Mouse (Mus musculus) G1E (cell line): Measurements from ENCODE around the gene Atp10a. TPM values are rescaled to one million over a fixed set of nuclear protein-coding genes. Genes with fewer than 3 reads are reported as not detected.

ENCODE experiments used
- ATAC-seq: 2 replicates; pipeline ENCODE4 v1.8.0; 2016; ENCODE audit warnings: mild to moderate bottlenecking; ENCODE audit not compliant: insufficient number of reproducible peaks, poor library complexity, low FRiP score, severe bottlenecking; ENCODE audit errors: extremely low read depth
- DNase-seq: peaks from one replicate; pipeline ENCODE4 v3.0.0; 2012; ENCODE audit warnings: low spot score
- H3K27me3 ChIP-seq: 2 replicates; pipeline ENCODE4 v1.6.1; 2012; ENCODE audit warnings: mild to moderate bottlenecking, low read length, inconsistent platforms; ENCODE audit not compliant: insufficient read depth
- H3K36me3 ChIP-seq: replicated peaks from 2 replicates; pipeline ENCODE3; 2012; ENCODE audit warnings: mild to moderate bottlenecking, inconsistent platforms
- H3K4me1 ChIP-seq: 2 replicates; pipeline ENCODE4 v1.6.1; 2012; ENCODE audit warnings: low read depth, low read length, inconsistent platforms, mixed read lengths; ENCODE audit not compliant: insufficient read depth
- H3K4me3 ChIP-seq: 2 replicates; pipeline ENCODE4 v1.5.1; 2012; ENCODE audit warnings: low read depth, mild to moderate bottlenecking, inconsistent platforms, low read length, moderate library complexity, mixed read lengths
- H3K9me3 ChIP-seq: replicated peaks from 2 replicates; pipeline ENCODE4 v1.6.1; 2012; ENCODE audit warnings: inconsistent platforms
- CTCF ChIP-seq: IDR thresholded peaks from 2 replicates; pipeline ENCODE4 v1.5.1; 2012; ENCODE audit warnings: low read depth, low read length, inconsistent platforms, mixed read lengths
- GATA1 ChIP-seq: IDR thresholded peaks from 2 replicates; pipeline ENCODE4 v1.6.1; 2012; ENCODE audit warnings: borderline replicate concordance, low read length, inconsistent platforms, mixed read lengths
- GATA2 ChIP-seq: IDR thresholded peaks from 2 replicates; pipeline ENCODE4 v1.6.1; 2012; ENCODE audit warnings: low read depth, low read length, inconsistent platforms, borderline replicate concordance
- POLR2AphosphoS5 ChIP-seq: IDR thresholded peaks from 2 replicates; pipeline ENCODE4 v1.6.1; 2012; ENCODE audit warnings: low read depth, low read length, inconsistent platforms; ENCODE audit not compliant: insufficient replicate concordance
- TAL1 ChIP-seq: conservative IDR thresholded peaks from 2 replicates; pipeline ENCODE4 v1.6.1; 2012; ENCODE audit warnings: low read depth, low read length, inconsistent platforms, mixed read lengths
- polyA plus RNA-seq: library from polyadenylated mRNA; stranded (reverse); fragments of >175 nt; gene quantifications from 2 replicates; pipeline ENCODE4 v1.2.3, GENCODE M21; 2012
- total RNA-seq, 2 experiments: library from RNA; stranded (forward) in 1 of 2; stranded (reverse) in 1 of 2; fragments of 200-1000 nt in 1 of 2; fragments of >200 nt in 1 of 2; fragmentation: Nextera tagmentation in 1 of 2; gene quantifications; 2 replicates each; pipeline ENCODE4 v1.2.3; 2014 to 2017

Gene Atp10a
- total and polyA plus RNA-seq, 3 experiments, result not detected

- peaks cover 19% of the 10 kb centered on the region for H3K9me3 ChIP-seq
- no peaks in the 10 kb centered on the region for H3K36me3 ChIP-seq
- TF ChIP-seq CTCF (no peak), GATA2 (no peak), GATA1 (no peak), TAL1 (no peak), POLR2AphosphoS5 (no peak)
- ATAC-seq, result no peak
- DNase-seq, result no peak
- H3K4me1 ChIP-seq, result no peaks in the 10 kb centered on the region
- no peaks in the 10 kb centered on the region for H3K27me3 ChIP-seq
- H3K4me3 ChIP-seq, result no peak overlapping the region
Observed at GRCm38 (mm10) chr7:58685967-58686366, 30.0 kb downstream of the Atp10a start.

GRCm38 (mm10) chr7:58686573-58686972, 30.6 kb downstream of the Atp10a start:
- Histone ChIP-seq H3K9me3 (peaks cover 22% of the 10 kb centered on the region), H3K36me3 (no peaks in the 10 kb centered on the region), H3K4me1 (no peaks in the 10 kb centered on the region), H3K27me3 (no peaks in the 10 kb centered on the region), H3K4me3 (no peak overlapping the region)
- no peak for DNase-seq
- TF ChIP-seq GATA1, result no peak
- no peak for TF ChIP-seq TAL1
- TF ChIP-seq POLR2AphosphoS5, result no peak
- no peak for TF ChIP-seq GATA2
- no peak for TF ChIP-seq CTCF
- no peak for ATAC-seq

GRCm38 (mm10) chr7:58686997-58687396, 31.0 kb downstream of the Atp10a start:
- H3K27me3 ChIP-seq, result no peaks in the 10 kb centered on the region
- H3K4me1 ChIP-seq, result no peaks in the 10 kb centered on the region
- no peak overlapping the region for H3K4me3 ChIP-seq
- no peaks in the 10 kb centered on the region for H3K36me3 ChIP-seq
- no peak for DNase-seq
- H3K9me3 ChIP-seq, result peaks cover 22% of the 10 kb centered on the region
- TF ChIP-seq GATA2, result no peak
- TF ChIP-seq CTCF, result no peak
- TF ChIP-seq GATA1, result no peak
- no peak for TF ChIP-seq POLR2AphosphoS5
- no peak for TF ChIP-seq TAL1
- ATAC-seq, result no peak

- Histone ChIP-seq H3K36me3 (no peaks in the 10 kb centered on the region), H3K9me3 (peaks cover 19% of the 10 kb centered on the region), H3K4me3 (no peak overlapping the region), H3K4me1 (no peaks in the 10 kb centered on the region), H3K27me3 (no peaks in the 10 kb centered on the region)
- TF ChIP-seq CTCF (no peak), TAL1 (no peak), GATA1 (no peak), GATA2 (no peak), POLR2AphosphoS5 (no peak)
- no peak for ATAC-seq
- DNase-seq, result no peak
Observed at GRCm38 (mm10) chr7:58690069-58690923, 34.3 kb downstream of the Atp10a start.

- H3K4me1 ChIP-seq, result no peaks in the 10 kb centered on the region
- DNase-seq (no peak), ATAC-seq (no peak)
- H3K27me3 ChIP-seq, result no peaks in the 10 kb centered on the region
- TF ChIP-seq GATA1, result no peak
- TF ChIP-seq GATA2, result no peak
- no peak for TF ChIP-seq POLR2AphosphoS5
- TF ChIP-seq TAL1, result no peak
- TF ChIP-seq CTCF, result no peak
- peaks cover 19% of the 10 kb centered on the region for H3K9me3 ChIP-seq
- H3K36me3 ChIP-seq, result no peaks in the 10 kb centered on the region
- no peak overlapping the region for H3K4me3 ChIP-seq
Observed at GRCm38 (mm10) chr7:58690997-58691596, 35.1 kb downstream of the Atp10a start.

GRCm38 (mm10) chr7:58692704-58693103, 36.7 kb downstream of the Atp10a start:
- H3K9me3 ChIP-seq, result peaks cover 12% of the 10 kb centered on the region
- ATAC-seq (no peak), DNase-seq (no peak)
- no peaks in the 10 kb centered on the region for H3K36me3 ChIP-seq
- H3K4me3 ChIP-seq, result no peak overlapping the region
- H3K4me1 ChIP-seq, result no peaks in the 10 kb centered on the region
- H3K27me3 ChIP-seq, result no peaks in the 10 kb centered on the region
- TF ChIP-seq GATA2 (no peak), TAL1 (no peak), CTCF (no peak), POLR2AphosphoS5 (no peak), GATA1 (no peak)
